Mouse (Mus musculus) E14TG2a.4 (cell line): Measurements from ENCODE around the gene Brd3os.

ENCODE experiments used
- CTCF ChIP-seq: conservative IDR thresholded peaks from 2 replicates; pipeline ENCODE4 v1.5.1; 2014; ENCODE audit warnings: low read length
- NANOG ChIP-seq: IDR thresholded peaks from 2 replicates; pipeline ENCODE4 v1.6.1; 2014; ENCODE audit warnings: borderline replicate concordance, low read length, mixed read lengths
- POU5F1 ChIP-seq: IDR thresholded peaks from 2 replicates; pipeline ENCODE4 v1.6.1; 2014; ENCODE audit warnings: low read length, borderline replicate concordance

GRCm38 (mm10) chr2:27442708-27443449 lies 755 bp downstream of the Brd3os start:
- TF ChIP-seq CTCF = no peak
- no peak for TF ChIP-seq NANOG
- no peak for TF ChIP-seq POU5F1
